Mouse (Mus musculus) lung, postnatal 25 days (tissue): ENCODE data around the gene Trp53bp2.

Experiments used
- DNase-seq: peaks from one replicate; pipeline ENCODE4 v3.0.0; 2022; ENCODE audit warnings: low spot score

The Trp53bp2 gene

GRCm38 (mm10) chr1:182409401-182410173, 615 bp downstream of the Trp53bp2 start:
- peak; percentile 16 for DNase-seq

GRCm38 (mm10) chr1:182412586-182413270, 3.8 kb downstream of the Trp53bp2 start:
- no peak for DNase-seq

- no peak for DNase-seq
Observed at GRCm38 (mm10) chr1:182419481-182419880, 10.5 kb downstream of the Trp53bp2 start.

- peak; percentile 15 for DNase-seq
Observed at GRCm38 (mm10) chr1:182424274-182424673, 15.3 kb downstream of the Trp53bp2 start.

GRCm38 (mm10) chr1:182425176-182425575, 16.2 kb downstream of the Trp53bp2 start:
- DNase-seq, result no peak

GRCm38 (mm10) chr1:182426444-182426843, 17.5 kb downstream of the Trp53bp2 start:
- peak; percentile 8 for DNase-seq

GRCm38 (mm10) chr1:182427426-182427825, 18.5 kb downstream of the Trp53bp2 start:
- peak; percentile 64 for DNase-seq

GRCm38 (mm10) chr1:182429826-182430225, 20.9 kb downstream of the Trp53bp2 start:
- no peak for DNase-seq

- no peak for DNase-seq
Observed at GRCm38 (mm10) chr1:182430676-182431075, 21.7 kb downstream of the Trp53bp2 start.

- DNase-seq, result no peak
Observed at GRCm38 (mm10) chr1:182432059-182432458, 23.1 kb downstream of the Trp53bp2 start.

GRCm38 (mm10) chr1:182436746-182437145, 27.8 kb downstream of the Trp53bp2 start:
- DNase-seq, result no peak

- peak; percentile 84 for DNase-seq
Observed at GRCm38 (mm10) chr1:182439546-182440222, 30.7 kb downstream of the Trp53bp2 start.

GRCm38 (mm10) chr1:182441791-182442473, 33.0 kb downstream of the Trp53bp2 start:
- no peak for DNase-seq

GRCm38 (mm10) chr1:182444116-182444515, 35.1 kb downstream of the Trp53bp2 start:
- DNase-seq, result peak; percentile 45

GRCm38 (mm10) chr1:182448276-182449035, 39.5 kb downstream of the Trp53bp2 start:
- DNase-seq, result no peak

GRCm38 (mm10) chr1:182452473-182452872, 43.5 kb downstream of the Trp53bp2 start:
- no peak for DNase-seq

- no peak for DNase-seq
Observed at GRCm38 (mm10) chr1:182455080-182455479, 46.1 kb downstream of the Trp53bp2 start.

- DNase-seq, result no peak
Observed at GRCm38 (mm10) chr1:182458556-182458955, 49.6 kb downstream of the Trp53bp2 start.

GRCm38 (mm10) chr1:182459436-182459835, 50.5 kb downstream of the Trp53bp2 start:
- no peak for DNase-seq

GRCm38 (mm10) chr1:182460291-182461244, 51.6 kb downstream of the Trp53bp2 start:
- DNase-seq, result peak; percentile 75
